Mouse (Mus musculus) frontal cortex, adult (tissue): Measurements from ENCODE around the gene Casc3.
"Not testable (repeated sequence)": the region's sequence is repeated elsewhere in the genome, so short reads cannot be mapped to it uniquely, and the experiment has no call there.

Experiments
- ATAC-seq: cut with Nextera tagmentation; 2 replicates; pipeline ENCODE4 v1.9.2; 2017; ENCODE audit warnings: mild to moderate bottlenecking, moderate library complexity, mixed read lengths; ENCODE audit not compliant: low TSS enrichment

The Casc3 gene

GRCm38 (mm10) chr11:98789824-98790223, 14.9 kb upstream of the Casc3 start:
- no peak for ATAC-seq

- ATAC-seq: no peak
These were observed 14.0 kb upstream of the Casc3 start for GRCm38 (mm10) chr11:98790631-98791205.

GRCm38 (mm10) chr11:98791448-98791847, 13.3 kb upstream of the Casc3 start:
- ATAC-seq: no peak

GRCm38 (mm10) chr11:98792081-98792480, 12.6 kb upstream of the Casc3 start:
- no peak for ATAC-seq

- peak; percentile 49 for ATAC-seq
These were observed 10.2 kb upstream of the Casc3 start for GRCm38 (mm10) chr11:98794469-98795014.

- peak; percentile 36 for ATAC-seq
These were observed 9.5 kb upstream of the Casc3 start, which contains the start of gene Msl1 for GRCm38 (mm10) chr11:98795015-98795713. Gene Msl1 (plus strand): TSS chr11:98795516.

- 0 out of 2 replicates have a peak, but pooled peaks have one; percentile 0 for ATAC-seq
These were observed 8.8 kb upstream of the Casc3 start for GRCm38 (mm10) chr11:98795714-98796514.

- peak; percentile 51 for ATAC-seq
These were observed 8.0 kb upstream of the Casc3 start for GRCm38 (mm10) chr11:98796515-98797216.

GRCm38 (mm10) chr11:98797306-98797705, 7.4 kb upstream of the Casc3 start:
- ATAC-seq: no peak

- ATAC-seq: no peak
These were observed 6.8 kb upstream of the Casc3 start for GRCm38 (mm10) chr11:98797909-98798308.

- ATAC-seq: no peak
These were observed 3.7 kb downstream of the Casc3 start for GRCm38 (mm10) chr11:98808417-98808816.

GRCm38 (mm10) chr11:98809457-98810290, 5.0 kb downstream of the Casc3 start:
- ATAC-seq: peak; percentile 96

- no peak for ATAC-seq
These were observed 6.0 kb downstream of the Casc3 start for GRCm38 (mm10) chr11:98810686-98811085.

GRCm38 (mm10) chr11:98816706-98817239, 12.1 kb downstream of the Casc3 start:
- ATAC-seq: no peak

- no peak for ATAC-seq
These were observed 16.3 kb downstream of the Casc3 start for GRCm38 (mm10) chr11:98820968-98821367.

GRCm38 (mm10) chr11:98826071-98826470, 21.4 kb downstream of the Casc3 start:
- not testable (repeated sequence) for ATAC-seq

GRCm38 (mm10) chr11:98827877-98828276, 23.2 kb downstream of the Casc3 start:
- ATAC-seq: no peak

- ATAC-seq: no peak; the same call in 1 of the 2 replicates
These were observed 24.5 kb downstream of the Casc3 start for GRCm38 (mm10) chr11:98829091-98829775.

- no peak for ATAC-seq
These were observed 25.2 kb downstream of the Casc3 start for GRCm38 (mm10) chr11:98829875-98830274.

- ATAC-seq: no peak
These were observed 30.6 kb downstream of the Casc3 start for GRCm38 (mm10) chr11:98835296-98835695.
